Mouse (Mus musculus) macrophage (primary cell): ENCODE results near the gene Gm42791. TPM values are rescaled to one million over a fixed set of nuclear protein-coding genes. Genes with fewer than 3 reads are reported as not detected.

Experiments used
- H3K27ac ChIP-seq: fragments of 350-480 bp; formaldehyde crosslinking; 2 replicates; pipeline ENCODE4 v1.9.0; 2021
- H3K36me3 ChIP-seq: fragments of 350-480 bp; formaldehyde crosslinking; 2 replicates; pipeline ENCODE4 v1.9.0; 2021; ENCODE audit errors: inconsistent target
- H3K4me3 ChIP-seq: fragments of 350-480 bp; formaldehyde crosslinking; 2 replicates; pipeline ENCODE4 v1.9.0; 2021; ENCODE audit errors: inconsistent target
- H3K79me2 ChIP-seq: fragments of 350-480 bp; formaldehyde crosslinking; 2 replicates; pipeline ENCODE4 v1.9.0; 2021; ENCODE audit errors: inconsistent target
- WGBS: methylation state at CpG from one replicate; pipeline ENCODE4 v1.1.7; 2026; ENCODE audit warnings: inconsistent platforms; ENCODE audit not compliant: missing documents; 5-methylcytosine and 5-hydroxymethylcytosine counted together
- polyA plus RNA-seq: library from polyadenylated mRNA; stranded (reverse); fragments of 250-400 nt; gene quantifications from 3 replicates; pipeline ENCODE4 v1.2.4, GENCODE M21; 2018; ENCODE audit warnings: inconsistent platforms

Gm42791 gene
- polyA plus RNA-seq, 1 experiment from 2014 or later = 1.1 TPM

- Histone ChIP-seq H3K4me3 (no peak overlapping the region), H3K79me2 (no peaks in the 10 kb centered on the region), H3K36me3 (no peaks in the 10 kb centered on the region), H3K27ac (no peak overlapping the region)
- WGBS = 43% methylated on average over 14 of the region's 14 CpGs
These were observed 17.1 kb downstream of the Gm42791 start for GRCm38 (mm10) chr5:148977698-148978457.

GRCm38 (mm10) chr5:148976876-148977275 lies 18.1 kb downstream of the Gm42791 start:
- Histone ChIP-seq H3K4me3 (no peak overlapping the region), H3K79me2 (no peaks in the 10 kb centered on the region), H3K36me3 (no peaks in the 10 kb centered on the region), H3K27ac (no peak overlapping the region)
- WGBS = 76% methylated on average over 8 of the region's 8 CpGs

GRCm38 (mm10) chr5:148975035-148975434 lies 19.9 kb downstream of the Gm42791 start:
- no peaks in the 10 kb centered on the region for H3K36me3 ChIP-seq
- no peak overlapping the region for H3K4me3 ChIP-seq
- no peak overlapping the region for H3K27ac ChIP-seq
- H3K79me2 ChIP-seq = no peaks in the 10 kb centered on the region
- 95% methylated on average over 12 of the region's 12 CpGs for WGBS

GRCm38 (mm10) chr5:148973019-148973668 lies 21.8 kb downstream of the Gm42791 start:
- 56% methylated on average over 6 of the region's 6 CpGs for WGBS
- Histone ChIP-seq H3K27ac (no peak overlapping the region), H3K4me3 (no peak overlapping the region), H3K79me2 (no peaks in the 10 kb centered on the region), H3K36me3 (no peaks in the 10 kb centered on the region)

GRCm38 (mm10) chr5:148972167-148972566 lies 22.8 kb downstream of the Gm42791 start:
- 94% methylated on average over 8 of the region's 8 CpGs for WGBS
- Histone ChIP-seq H3K79me2 (no peaks in the 10 kb centered on the region), H3K4me3 (no peak overlapping the region), H3K27ac (no peak overlapping the region), H3K36me3 (no peaks in the 10 kb centered on the region)

DNA sequence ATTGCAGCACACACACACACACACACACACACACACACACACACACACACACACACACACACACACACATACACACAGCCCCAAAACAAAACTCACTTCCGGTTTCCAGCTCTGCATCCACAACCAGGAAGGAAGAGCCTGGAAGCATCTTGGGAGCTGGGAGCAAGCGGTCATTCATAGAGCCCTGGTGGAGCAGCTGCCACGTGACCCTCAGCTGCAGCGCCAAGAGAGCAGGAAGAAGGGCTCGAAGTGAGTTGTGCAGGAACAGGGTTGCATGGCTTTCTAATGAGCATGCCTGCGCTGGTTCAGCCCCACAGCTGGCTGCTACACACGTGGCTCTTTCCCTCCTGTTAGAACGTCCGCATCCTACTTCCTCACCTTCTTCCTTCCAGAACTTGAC lies 25.3 kb downstream of the Gm42791 start:
- H3K79me2 ChIP-seq = no peaks in the 10 kb centered on the region
- no peaks in the 10 kb centered on the region for H3K36me3 ChIP-seq
- WGBS = 27% methylated on average over 9 of the region's 9 CpGs
- H3K4me3 ChIP-seq = no peak overlapping the region
- no peak overlapping the region for H3K27ac ChIP-seq

DNA sequence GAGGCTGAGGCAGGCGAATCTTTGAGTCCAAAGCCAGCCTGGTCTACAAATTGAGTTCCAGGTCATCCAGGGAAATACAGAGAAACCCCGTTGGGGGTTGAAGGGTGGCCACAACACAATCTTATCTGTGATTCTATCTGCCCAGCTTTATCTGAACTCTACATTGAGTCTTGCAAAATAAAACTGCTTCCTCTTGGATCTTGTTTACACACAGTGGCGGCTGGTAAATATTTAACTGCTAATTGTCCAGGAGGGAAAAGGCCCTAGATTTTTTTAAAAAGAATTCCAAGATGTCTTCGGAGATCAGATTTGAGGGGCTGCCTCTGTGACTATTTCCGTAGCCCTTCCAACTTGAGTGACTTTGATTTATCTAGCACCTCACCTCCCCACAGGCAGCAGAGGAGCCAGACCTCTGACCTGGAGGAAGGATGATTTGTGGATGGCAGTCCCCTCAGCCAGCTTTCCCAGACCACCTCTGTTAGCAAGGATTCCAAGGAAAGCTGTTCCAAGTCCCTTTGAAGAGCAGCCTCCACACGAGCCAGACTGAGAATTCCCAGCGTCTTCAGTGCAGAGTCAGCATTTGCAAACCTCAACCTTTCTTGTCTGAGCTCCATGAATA lies 25.9 kb downstream of the Gm42791 start:
- 76% methylated on average over 7 of the region's 7 CpGs for whole genome bisulfite sequencing
- H3K79me2 ChIP-seq = no peaks in the 10 kb centered on the region
- H3K4me3 ChIP-seq = no peak overlapping the region
- no peaks in the 10 kb centered on the region for H3K36me3 ChIP-seq
- H3K27ac ChIP-seq = no peak overlapping the region

GRCm38 (mm10) chr5:148968179-148968578 lies 26.8 kb downstream of the Gm42791 start:
- no peak overlapping the region for H3K27ac ChIP-seq
- no peaks in the 10 kb centered on the region for H3K36me3 ChIP-seq
- WGBS = 33% methylated on average over 5 of the region's 5 CpGs
- H3K4me3 ChIP-seq = no peak overlapping the region
- no peaks in the 10 kb centered on the region for H3K79me2 ChIP-seq

DNA sequence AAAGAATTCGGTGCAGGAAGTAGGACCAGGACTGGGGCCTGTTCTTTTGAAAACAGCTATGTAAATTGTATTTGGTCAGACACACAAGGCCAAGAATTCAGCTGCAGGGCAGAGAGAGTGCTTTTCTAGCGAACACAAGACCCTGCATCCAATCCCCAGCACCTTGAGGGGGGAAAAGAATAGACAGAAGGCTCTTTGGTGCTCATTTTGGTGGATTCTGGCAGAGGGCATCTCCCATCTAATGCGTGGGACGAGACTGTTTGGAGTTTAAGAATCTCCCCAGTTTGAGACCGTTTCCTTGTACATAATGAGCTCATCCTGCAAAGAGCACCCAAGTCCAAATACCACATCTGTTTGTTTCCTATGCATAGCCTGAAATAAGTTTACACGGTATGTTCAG lies 28.6 kb downstream of the Gm42791 start:
- Histone ChIP-seq H3K79me2 (no peaks in the 10 kb centered on the region), H3K36me3 (no peaks in the 10 kb centered on the region), H3K4me3 (no peak overlapping the region), H3K27ac (no peak overlapping the region)
- 96% methylated on average over 6 of the region's 6 CpGs for WGBS

GRCm38 (mm10) chr5:148965691-148966333 lies 29.1 kb downstream of the Gm42791 start:
- no peaks in the 10 kb centered on the region for H3K79me2 ChIP-seq
- H3K4me3 ChIP-seq = no peak overlapping the region
- WGBS = 80% methylated on average over 12 of the region's 13 CpGs
- H3K27ac ChIP-seq = no peak overlapping the region
- no peaks in the 10 kb centered on the region for H3K36me3 ChIP-seq

GRCm38 (mm10) chr5:148965089-148965591 lies 29.8 kb downstream of the Gm42791 start:
- Histone ChIP-seq H3K27ac (no peak overlapping the region), H3K36me3 (no peaks in the 10 kb centered on the region), H3K4me3 (no peak overlapping the region), H3K79me2 (no peaks in the 10 kb centered on the region)
- 87% methylated on average over 15 of the region's 15 CpGs for WGBS

DNA sequence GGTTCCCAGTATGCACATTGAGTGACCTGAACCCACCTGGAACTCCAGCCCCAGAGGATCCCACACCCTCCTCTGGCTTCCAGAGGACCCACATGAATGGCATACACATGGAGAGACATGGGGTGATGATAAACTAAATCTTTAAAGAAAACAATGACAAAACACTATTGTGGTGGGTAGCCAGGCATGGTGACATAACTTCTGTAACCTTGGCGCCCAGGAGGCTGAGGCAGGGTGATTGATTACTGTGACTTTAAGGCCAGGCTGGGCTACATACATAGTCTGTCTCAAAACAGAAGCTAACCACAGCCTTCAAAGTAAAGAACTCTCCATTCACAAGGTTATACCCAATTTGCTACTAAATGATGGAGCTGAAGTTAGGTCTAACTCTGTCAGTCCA lies 30.7 kb downstream of the Gm42791 start:
- H3K4me3 ChIP-seq = no peak overlapping the region
- H3K36me3 ChIP-seq = no peaks in the 10 kb centered on the region
- H3K27ac ChIP-seq = no peak overlapping the region
- H3K79me2 ChIP-seq = no peaks in the 10 kb centered on the region
- 78% methylated on average over 1 of the region's 1 CpGs for WGBS

DNA sequence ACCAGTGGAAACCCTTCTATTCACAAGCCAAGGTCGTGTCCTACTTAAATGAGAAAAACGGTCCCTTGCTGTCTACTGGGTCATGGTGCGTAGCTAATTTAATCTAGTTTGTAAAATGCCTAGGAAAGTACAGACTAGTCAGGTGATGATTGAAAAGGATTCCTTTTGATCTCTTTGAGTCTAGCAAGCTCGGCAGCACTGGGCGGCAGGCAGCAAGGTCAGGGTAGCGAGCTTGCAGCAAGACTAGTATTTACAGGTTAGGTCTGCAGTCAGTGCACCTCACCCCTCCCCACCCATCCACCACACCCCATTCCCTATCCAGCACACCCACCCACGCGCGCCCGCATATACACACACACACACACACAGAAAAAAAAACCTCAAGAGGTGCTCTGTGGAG lies 34.7 kb downstream of the Gm42791 start:
- H3K79me2 ChIP-seq = no peaks in the 10 kb centered on the region
- H3K4me3 ChIP-seq = no peak overlapping the region
- 91% methylated on average over 10 of the region's 10 CpGs for WGBS
- no peak overlapping the region for H3K27ac ChIP-seq
- H3K36me3 ChIP-seq = no peaks in the 10 kb centered on the region

DNA sequence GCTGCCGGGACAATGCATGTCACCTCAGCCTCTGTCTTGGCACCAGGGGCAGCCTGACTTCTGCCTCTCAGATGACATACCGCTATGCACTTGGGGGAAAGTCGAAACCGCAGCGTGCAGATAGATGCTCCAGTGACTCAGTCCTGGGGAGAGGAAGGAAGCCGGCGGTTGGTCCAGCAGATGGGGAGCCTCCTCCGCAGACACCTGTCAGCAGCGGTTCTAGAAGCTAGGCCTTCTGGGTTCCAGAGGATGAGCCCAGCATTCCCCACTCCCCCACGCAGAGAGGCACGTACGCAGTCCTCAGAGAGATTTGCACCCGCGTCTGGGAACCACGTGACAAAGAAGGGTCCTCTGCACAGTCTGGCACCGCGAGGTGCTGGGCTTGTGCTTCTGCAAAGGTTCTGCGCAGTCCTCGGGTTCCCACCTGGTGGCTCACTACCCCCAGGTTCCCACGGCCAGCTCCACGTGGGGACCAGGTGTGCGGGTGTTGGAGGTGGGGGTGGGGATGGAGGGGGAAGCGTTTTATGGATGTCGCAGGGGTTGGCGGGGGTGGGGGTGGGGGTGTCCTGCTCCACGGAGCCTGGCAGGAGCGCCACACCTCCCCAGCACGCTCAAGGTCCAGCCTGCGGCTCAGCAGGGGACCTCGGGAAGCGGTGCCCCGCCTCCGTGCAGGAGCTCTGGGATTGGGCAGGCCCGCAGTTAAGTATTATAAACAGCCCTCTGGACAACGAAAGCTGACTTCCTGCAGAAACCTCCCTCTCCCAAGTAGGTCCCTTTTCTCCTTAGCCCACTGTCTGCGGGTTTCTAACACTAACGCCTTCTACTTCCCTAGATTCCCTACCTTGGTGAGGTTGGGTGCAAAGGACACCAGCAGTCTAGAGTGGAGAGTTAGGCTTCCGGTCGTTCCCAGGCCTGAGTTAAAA lies 35.6 kb downstream of the Gm42791 start:
- no peaks in the 10 kb centered on the region for H3K36me3 ChIP-seq
- 7% methylated on average over 38 of the region's 39 CpGs for whole genome bisulfite sequencing
- no peak overlapping the region for H3K4me3 ChIP-seq
- no peak overlapping the region for H3K27ac ChIP-seq
- no peaks in the 10 kb centered on the region for H3K79me2 ChIP-seq
